Mouse (Mus musculus) heart, postnatal 36 days (tissue): ENCODE data around the gene Hdgf. TPM values are rescaled to one million over a fixed set of nuclear protein-coding genes. Genes with fewer than 3 reads are reported as not detected.

Experiments used
- total RNA-seq, 2 experiments: library from RNA; stranded (reverse); gene quantifications; 2 replicates each; pipeline ENCODE4 v1.2.3; 2021

Gene Hdgf
- total RNA-seq, 2 experiments from 2014 or later: 106 to 115 TPM

Other genes starting within 250 kb of the Hdgf start
- gene Lrrc71, start 157.7 kb upstream of the Hdgf start, total RNA-seq: under 1 TPM; 0.14 to 0.28 TPM
- gene Ntrk1, start 111.2 kb upstream of the Hdgf start, total RNA-seq: under 1 TPM; 0.16 to 0.19 TPM
- gene Insrr, start 109.4 kb upstream of the Hdgf start, total RNA-seq: under 1 TPM in 1 of 2 experiments, not detected in 1; 0.08 TPM
- 10 to 100 TPM; 19.5 to 22.5 TPM for gene Pear1, start 82.0 kb upstream of the Hdgf start, total RNA-seq
- gene Sh2d2a, start 59.6 kb upstream of the Hdgf start, total RNA-seq: under 1 TPM in 1 of 2 experiments, not detected in 1; 0.08 TPM
- gene Prcc, start 20.7 kb upstream of the Hdgf start, total RNA-seq: 10 to 100 TPM; 47.5 to 51.6 TPM
- gene Mrpl24, start 13.2 kb downstream of the Hdgf start, total RNA-seq: 10 to 100 TPM; 69.5 to 75.1 TPM
- gene Isg20l2, start 24.0 kb downstream of the Hdgf start, total RNA-seq: 10 to 100 TPM; 10.2 to 12.3 TPM
- gene Rrnad1, start 24.4 kb downstream of the Hdgf start, total RNA-seq: 1 to 10 TPM; 4.8 to 5.2 TPM
- not detected for gene Crabp2, start 42.3 kb downstream of the Hdgf start, total RNA-seq
- gene Nes, start 64.8 kb downstream of the Hdgf start, total RNA-seq: 10 to 100 TPM; 18.7 to 22.7 TPM
- under 1 TPM in 1 of 2 experiments, not detected in 1; 0.19 TPM for gene Bcan, start 93.9 kb downstream of the Hdgf start, total RNA-seq
- gene Hapln2, start 121.3 kb downstream of the Hdgf start, total RNA-seq: not detected
- gene Gpatch4, start 136.8 kb downstream of the Hdgf start, total RNA-seq: 10 to 100 TPM in 1 of 2 experiments, 1 to 10 TPM in 1; 8.2 to 10.3 TPM
- gene Naxe, start 152.2 kb downstream of the Hdgf start, total RNA-seq: 10 to 100 TPM; 73.9 to 75.5 TPM
- not detected for gene Ttc24, start 172.0 kb downstream of the Hdgf start, total RNA-seq
- gene Iqgap3, start 175.7 kb downstream of the Hdgf start, total RNA-seq: under 1 TPM; 0.76 to 0.94 TPM
- 100 to 1,000 TPM; 123 to 138 TPM for gene Mef2d, start 236.1 kb downstream of the Hdgf start, total RNA-seq